Mouse (Mus musculus) natural killer cell, adult 2 months (primary cell): Measurements from ENCODE around the gene Rpl10.
A peak's percentile ranks its signal among the peaks of the same experiment; 100 is the strongest.

ENCODE experiments used
- DNase-seq, 2 experiments: peaks; one replicate each; pipeline ENCODE4 v3.0.0; 2022; ENCODE audit warnings: low spot score in 2 of 2

The Rpl10 gene

GRCm38 (mm10) chrX:74281041-74281731 lies 10.6 kb downstream of the Rpl10 start:
- no peak for DNase-seq

DNA sequence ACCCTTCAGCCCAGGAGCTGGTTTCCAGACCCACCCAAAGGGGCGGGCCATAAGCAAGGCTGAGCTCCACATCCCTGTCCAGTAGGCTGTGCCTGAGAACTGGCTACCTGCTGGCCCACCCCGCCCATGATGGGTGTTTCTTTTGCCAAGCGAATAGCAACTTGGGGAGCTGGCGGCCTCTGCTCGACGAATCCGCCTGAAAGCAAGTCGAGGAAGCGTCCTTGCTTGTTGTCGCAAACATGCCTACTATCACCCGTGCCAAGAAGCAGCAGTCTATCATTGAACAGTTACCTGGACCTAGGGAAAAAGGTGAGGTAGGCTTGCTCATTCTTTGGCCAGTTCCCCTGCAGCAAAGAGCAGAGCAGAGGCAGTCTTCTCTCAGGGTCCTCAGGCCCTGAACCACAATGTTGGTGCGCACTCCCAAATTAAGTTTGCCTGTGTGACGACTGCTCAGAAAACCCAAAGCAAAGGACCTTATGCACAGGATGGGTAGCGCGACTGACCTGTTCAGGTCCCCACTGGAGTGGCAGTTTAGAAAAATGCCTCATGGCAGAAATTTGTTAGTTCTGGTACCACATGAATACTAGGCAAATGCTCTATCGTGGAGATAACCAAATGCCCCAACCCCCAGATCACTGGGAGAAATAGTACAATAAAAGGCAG lies 11.3 kb downstream of the Rpl10 start, which contains the start of the genes Taz and Dnase1l1:
Taz (plus strand) TSS at position 181 of the 663 bp plus-strand sequence.
Dnase1l1 (minus strand) TSS at position 606 of the 663 bp plus-strand sequence.
- peak; percentile 53 to 55 for DNase-seq

DNA sequence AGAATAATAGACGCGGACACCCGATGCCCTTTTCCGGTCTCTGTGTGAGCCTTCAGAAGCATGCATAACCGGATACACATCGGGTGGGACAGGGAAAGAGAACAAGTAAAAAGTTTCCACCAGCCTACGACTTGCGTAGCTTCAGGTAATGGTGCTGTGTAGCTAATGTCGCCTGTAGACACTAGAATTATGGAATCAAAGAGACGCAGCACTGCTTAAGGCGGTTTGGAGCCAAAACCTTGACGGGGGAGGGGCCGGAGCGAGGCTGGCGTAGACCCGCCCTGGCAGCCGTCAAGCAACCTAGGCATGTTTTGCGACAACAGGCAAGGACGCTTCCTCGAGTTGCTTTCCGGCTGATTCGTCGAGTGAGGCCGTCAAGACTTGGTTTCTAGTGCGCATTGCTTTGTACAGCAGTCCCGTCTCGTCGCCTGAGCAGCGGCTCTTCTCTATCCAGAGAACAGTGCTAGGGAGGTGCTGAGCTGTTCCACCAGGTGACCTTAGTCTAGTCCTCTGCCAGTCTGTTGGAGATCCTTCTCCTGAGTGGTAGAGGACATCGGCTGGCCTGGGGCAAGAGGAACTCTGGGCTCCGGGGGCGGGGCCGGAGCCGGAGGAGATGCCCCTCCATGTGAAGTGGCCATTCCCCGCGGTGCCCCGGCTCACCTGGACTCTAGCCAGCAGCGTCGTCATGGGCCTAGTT lies 11.9 kb downstream of the Rpl10 start:
- DNase-seq = peak; percentile 66 to 78

DNA sequence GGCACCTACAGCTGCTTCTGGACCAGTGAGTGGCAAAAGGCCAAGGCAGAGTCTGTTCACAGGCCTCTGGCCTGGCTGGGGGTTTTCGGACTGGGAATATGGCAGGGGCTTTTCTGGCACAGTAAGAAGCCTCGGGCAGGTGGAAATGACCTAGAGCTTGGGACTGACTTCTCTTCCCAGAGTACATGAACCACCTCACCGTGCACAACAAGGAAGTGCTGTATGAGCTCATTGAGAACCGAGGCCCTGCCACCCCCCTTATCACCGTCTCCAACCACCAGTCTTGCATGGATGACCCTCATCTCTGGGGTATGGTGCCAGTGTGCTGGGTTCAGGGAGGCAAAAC lies 12.5 kb downstream of the Rpl10 start:
- no peak for DNase-seq

GRCm38 (mm10) chrX:74293431-74293830 lies 22.8 kb downstream of the Rpl10 start:
- no peak for DNase-seq

- peak; percentile 90 to 94 for DNase-seq
These were observed 26.2 kb downstream of the Rpl10 start, which contains the start of gene Atp6ap1 for GRCm38 (mm10) chrX:74296538-74297448. Atp6ap1 (plus strand) TSS chrX:74297097.

DNA sequence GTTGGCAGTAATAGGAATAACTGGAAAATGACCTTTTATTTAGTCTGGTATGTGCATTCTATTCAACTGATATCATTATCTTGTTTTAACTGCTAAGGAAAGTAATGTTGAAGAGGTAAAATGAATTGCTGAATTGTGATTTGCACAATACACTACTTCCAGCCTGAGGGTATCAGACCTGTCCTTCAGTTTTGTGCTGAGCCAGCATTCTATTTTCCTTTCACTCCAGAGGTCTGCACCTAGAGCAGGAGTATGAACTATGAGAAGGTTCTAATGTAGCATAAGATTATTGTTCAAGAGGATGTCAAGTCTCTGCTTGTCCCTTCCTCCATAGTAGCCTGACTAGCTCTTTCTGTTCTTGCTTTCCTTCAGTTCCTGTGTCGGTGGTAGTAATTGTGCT lies 27.7 kb downstream of the Rpl10 start:
- DNase-seq = no peak

GRCm38 (mm10) chrX:74299721-74300120 lies 29.1 kb downstream of the Rpl10 start:
- DNase-seq = no peak

DNA sequence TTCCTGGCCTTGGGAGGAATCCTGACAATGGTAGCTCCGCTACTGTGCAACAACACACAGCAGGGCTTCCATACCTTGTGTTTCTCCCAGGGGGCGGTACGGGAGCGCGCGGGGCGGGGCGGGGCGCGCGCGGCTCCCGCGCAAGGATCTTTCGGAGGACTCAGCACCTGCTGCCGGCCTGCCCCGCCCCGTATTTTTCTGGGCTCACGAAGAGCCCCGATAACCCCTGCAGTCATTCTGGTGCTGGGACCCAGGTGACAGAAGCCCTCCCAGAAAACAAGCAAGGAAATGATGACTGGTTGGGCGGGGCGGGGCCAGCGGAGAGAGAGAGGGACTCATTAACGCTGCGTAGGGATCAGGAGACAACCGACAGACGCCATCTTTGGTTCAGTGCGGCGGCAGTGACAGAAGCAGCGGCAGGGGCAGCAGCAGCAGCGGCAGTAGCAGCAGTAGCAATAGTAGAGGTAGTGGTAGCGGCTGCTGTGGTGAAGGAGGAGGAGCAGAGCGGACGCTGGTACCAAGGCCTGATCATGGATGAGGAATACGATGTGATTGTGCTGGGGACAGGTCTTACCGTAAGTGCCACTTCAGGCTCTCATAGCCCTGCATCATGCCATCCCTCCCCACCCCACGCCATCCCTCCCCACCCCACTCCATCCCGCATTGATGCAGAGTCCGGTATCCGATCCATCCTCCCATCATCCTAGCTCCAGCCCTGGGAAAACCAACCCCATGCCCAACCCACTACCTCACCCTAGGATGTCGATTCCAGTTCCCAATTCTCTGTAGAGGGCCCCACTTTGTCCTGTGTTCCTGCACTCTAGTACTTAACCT lies 34.5 kb downstream of the Rpl10 start, which contains the start of gene Gdi1:
Gdi1 (plus strand) TSS at position 132 of the 834 bp plus-strand sequence.
- peak; percentile 74 to 80 for DNase-seq

GRCm38 (mm10) chrX:74312540-74313464 lies 42.2 kb downstream of the Rpl10 start, which contains the start of gene Fam50a:
Fam50a (plus strand) TSS chrX:74313033.
- DNase-seq = peak; percentile 76 to 89
